Mouse (Mus musculus): ENCODE results near the gene Srr.

Srr gene

GRCm38 (mm10) chr11:74863471-74863870, 62.3 kb downstream of the Srr start:
- no peak for DNase-seq (ENCODE audit: low spot score in 2 of 2)

GRCm38 (mm10) chr11:74862129-74862528, 63.6 kb downstream of the Srr start:
- DNase-seq (ENCODE audit: low spot score in 2 of 2), result no peak

GRCm38 (mm10) chr11:74857756-74858155, 68.0 kb downstream of the Srr start:
- no peak for DNase-seq (ENCODE audit: low spot score in 2 of 2)
